Mouse (Mus musculus) midbrain, embryonic 13.5 days (tissue): ENCODE results near the gene Mpp2. TPM values are rescaled to one million over a fixed set of nuclear protein-coding genes. Genes with fewer than 3 reads are reported as not detected.

Source experiments
- ATAC-seq: fragments of 200-750 bp; cut with Nextera tagmentation; 2 replicates; pipeline ENCODE4 v1.8.0; 2017; ENCODE audit warnings: mild to moderate bottlenecking, moderate TSS enrichment, moderate library complexity
- H3K27ac ChIP-seq: fragments of 300-500 bp; sonication (generic); 2 replicates; pipeline ENCODE4 v1.5.1; 2015; ENCODE audit warnings: inconsistent platforms, mild to moderate bottlenecking, moderate library complexity
- H3K27me3 ChIP-seq: fragments of 300-500 bp; sonication (generic); 2 replicates; pipeline ENCODE4 v1.6.1; 2015; ENCODE audit warnings: mild to moderate bottlenecking, inconsistent platforms
- H3K36me3 ChIP-seq: fragments of 300-500 bp; sonication (generic); 2 replicates; pipeline ENCODE4 v1.6.1; 2015; ENCODE audit warnings: mild to moderate bottlenecking, inconsistent platforms
- H3K4me1 ChIP-seq: fragments of 300-500 bp; sonication (generic); replicated peaks from 2 replicates; pipeline ENCODE4 v1.6.1; 2015; ENCODE audit warnings: inconsistent platforms
- H3K4me2 ChIP-seq: fragments of 300-500 bp; sonication (generic); replicated peaks from 2 replicates; pipeline ENCODE4 v1.6.1; 2015; ENCODE audit warnings: moderate library complexity, mild to moderate bottlenecking, inconsistent platforms
- H3K4me3 ChIP-seq: fragments of 300-500 bp; sonication (generic); replicated peaks from 2 replicates; pipeline ENCODE4 v1.5.1; 2015; ENCODE audit warnings: mild to moderate bottlenecking, inconsistent platforms
- H3K9ac ChIP-seq: fragments of 300-500 bp; sonication (generic); replicated peaks from 2 replicates; pipeline ENCODE4 v1.6.1; 2015; ENCODE audit warnings: mild to moderate bottlenecking, inconsistent platforms
- H3K9me3 ChIP-seq: fragments of 300-500 bp; sonication (generic); 2 replicates; pipeline ENCODE4 v1.6.1; 2016; ENCODE audit warnings: mild to moderate bottlenecking, inconsistent platforms
- whole genome bisulfite sequencing: fragments of 180-500 bp; shearing (Covaris S2); methylation state at CpG from one replicate; pipeline ENCODE4 v1.1.7; 2015; 5-methylcytosine and 5-hydroxymethylcytosine counted together
- polyA plus RNA-seq: library from polyadenylated mRNA; unstranded; fragments of >200 nt; fragmentation: Nextera tagmentation; extraction: Ambion mirVana; gene quantifications from 2 replicates; pipeline ENCODE4 v1.2.1, GENCODE M21; 2015

The Mpp2 gene
- polyA plus RNA-seq, 1 experiment from 2014 or later = 26.7 TPM

DNA sequence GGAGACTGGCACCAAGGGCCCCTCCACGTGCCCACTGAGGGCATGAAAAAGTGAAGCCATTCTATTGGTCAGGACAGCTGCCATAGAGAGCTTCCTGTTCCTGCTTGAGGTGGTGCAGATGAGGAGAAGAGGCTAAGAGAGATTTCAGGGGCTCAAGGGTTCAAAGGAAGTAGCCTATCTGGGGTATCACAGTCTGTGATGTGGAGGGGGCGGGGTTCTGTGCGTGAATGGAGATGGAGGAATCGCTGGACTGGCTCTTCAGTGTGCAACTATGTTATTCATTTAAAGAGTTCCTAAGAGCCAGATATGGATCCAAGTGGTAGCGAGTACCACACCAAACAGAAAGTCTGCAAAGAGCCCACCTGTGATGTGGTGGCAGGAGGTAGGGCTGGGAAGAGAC lies 8.1 kb upstream of the Mpp2 start:
- peak overlapping the region; percentile 48 for H3K4me2 ChIP-seq
- no peak; the same call in 1 of the 2 replicates for ATAC-seq
- H3K4me3 ChIP-seq = 0 out of 2 replicates have a peak overlapping the region, but pooled peaks have one; percentile 12

DNA sequence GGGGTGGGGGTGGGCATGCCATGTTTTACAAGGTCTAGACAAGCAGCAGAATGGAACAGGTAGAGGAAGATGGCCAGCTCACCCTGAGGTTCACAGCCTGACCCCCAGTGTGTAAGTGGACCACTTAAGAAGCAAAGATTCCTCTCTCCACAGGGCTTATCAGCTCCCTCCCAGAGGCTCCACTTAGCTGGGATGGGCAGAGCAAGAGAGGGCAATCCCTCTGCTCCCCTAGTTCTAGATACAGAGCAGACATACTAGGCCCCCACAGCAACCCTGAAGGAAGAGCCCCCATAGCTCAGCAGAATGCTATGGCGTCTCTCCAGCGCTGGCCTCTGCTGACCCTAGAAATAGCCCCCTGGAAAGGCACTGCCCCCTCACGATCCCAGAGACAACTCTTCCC lies 7.4 kb upstream of the Mpp2 start:
- Histone ChIP-seq H3K36me3 (no peaks in the 10 kb centered on the region), H3K27me3 (peaks cover 19% of the 10 kb centered on the region), H3K4me3 (no peak overlapping the region), H3K27ac (no peak overlapping the region), H3K9me3 (no peaks in the 10 kb centered on the region), H3K4me1 (peaks cover 17% of the 10 kb centered on the region), H3K9ac (no peak overlapping the region), H3K4me2 (no peak overlapping the region)
- 83% methylated on average over 3 of the region's 3 CpGs for WGBS
- no peak for ATAC-seq

More for the DNA sequence above, 8.1 kb upstream of the Mpp2 start:
- Histone ChIP-seq H3K9me3 (no peaks in the 10 kb centered on the region), H3K27ac (no peak overlapping the region), H3K27me3 (peaks cover 26% of the 10 kb centered on the region), H3K36me3 (no peaks in the 10 kb centered on the region), H3K9ac (no peak overlapping the region), H3K4me1 (peaks cover 17% of the 10 kb centered on the region)
- 82% methylated on average over 5 of the region's 5 CpGs for WGBS

- WGBS = under 1% methylated on average over 20 of the region's 20 CpGs
- Histone ChIP-seq H3K4me2 (peak overlapping the region; percentile 83), H3K27ac (peak overlapping the region; percentile 98), H3K36me3 (peaks cover 4% of the 10 kb centered on the region), H3K27me3 (no peaks in the 10 kb centered on the region), H3K9me3 (no peaks in the 10 kb centered on the region), H3K9ac (peak overlapping the region; percentile 82), H3K4me3 (peak overlapping the region; percentile 78), H3K4me1 (peaks cover 36% of the 10 kb centered on the region)
- ATAC-seq = peak; percentile 49
Observed at GRCm38 (mm10) chr11:102089088-102089808, 933 bp upstream of the Mpp2 start.

- WGBS = under 1% methylated on average over 39 of the region's 39 CpGs
- Histone ChIP-seq H3K4me1 (peaks cover 55% of the 10 kb centered on the region), H3K27me3 (no peaks in the 10 kb centered on the region), H3K36me3 (peaks cover 7% of the 10 kb centered on the region), H3K9ac (peak overlapping the region; percentile 82), H3K4me3 (peak overlapping the region; percentile 78), H3K27ac (peak overlapping the region; percentile 98), H3K4me2 (peak overlapping the region; percentile 83), H3K9me3 (no peaks in the 10 kb centered on the region)
- peak; percentile 80 for ATAC-seq
Observed at GRCm38 (mm10) chr11:102087081-102087751, 1.1 kb downstream of the Mpp2 start.

DNA sequence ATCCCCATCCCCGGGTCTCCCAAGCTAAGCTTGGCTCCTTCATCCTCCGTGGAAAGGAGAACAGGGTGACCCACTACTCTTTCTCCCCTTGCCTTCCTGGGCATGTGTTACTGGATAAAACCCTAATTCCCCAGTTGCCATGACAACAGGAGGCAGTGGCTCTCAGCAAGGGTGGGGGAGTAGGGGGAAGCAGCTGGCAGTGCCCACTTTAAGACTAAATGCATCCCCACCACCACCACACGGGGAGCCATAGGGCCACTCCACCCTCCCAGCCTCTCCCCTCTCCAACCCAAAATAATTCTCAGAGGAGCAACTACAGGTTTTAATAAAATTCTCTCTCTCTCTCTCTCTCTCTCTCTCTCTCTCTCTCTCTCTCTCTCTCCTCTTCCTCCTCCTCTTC lies 2.0 kb downstream of the Mpp2 start:
- WGBS = 8% methylated on average over 3 of the region's 3 CpGs
- Histone ChIP-seq H3K4me1 (peaks cover 64% of the 10 kb centered on the region), H3K27ac (peak overlapping the region; percentile 98), H3K27me3 (no peaks in the 10 kb centered on the region), H3K9me3 (no peaks in the 10 kb centered on the region), H3K4me2 (peak overlapping the region; percentile 83), H3K9ac (peak overlapping the region; percentile 82), H3K4me3 (peak overlapping the region; percentile 78), H3K36me3 (peaks cover 7% of the 10 kb centered on the region)
- no peak for ATAC-seq

DNA sequence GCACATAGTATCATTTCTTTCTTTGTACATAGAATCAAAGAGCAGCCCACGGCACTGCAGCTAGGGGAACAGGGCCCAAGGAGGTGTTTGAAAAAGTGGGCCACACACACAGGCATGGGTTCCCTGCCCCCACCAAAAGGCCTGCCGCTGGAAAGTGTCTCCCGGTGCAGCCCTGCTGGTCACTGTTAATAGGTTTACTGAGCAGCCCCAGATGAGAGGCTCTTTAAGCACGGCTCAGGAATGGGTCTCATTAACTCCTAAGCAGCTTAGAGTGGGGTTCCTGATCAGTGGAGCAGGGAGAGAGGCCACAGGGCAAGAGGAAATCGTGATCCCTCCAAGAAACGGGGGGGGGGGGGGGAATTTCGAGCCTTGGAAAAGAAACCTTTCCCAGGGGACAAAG lies 4.2 kb downstream of the Mpp2 start:
- Histone ChIP-seq H3K27me3 (no peaks in the 10 kb centered on the region), H3K36me3 (peaks cover 21% of the 10 kb centered on the region), H3K27ac (0 out of 2 replicates have a peak overlapping the region, but pooled peaks have one; percentile 3), H3K9me3 (no peaks in the 10 kb centered on the region), H3K4me1 (peaks cover 62% of the 10 kb centered on the region), H3K4me2 (no peak overlapping the region), H3K4me3 (no peak overlapping the region), H3K9ac (no peak overlapping the region)
- 11% methylated on average over 7 of the region's 7 CpGs for WGBS
- no peak for ATAC-seq

GRCm38 (mm10) chr11:102083193-102083592 lies 5.1 kb downstream of the Mpp2 start:
- no peak overlapping the region for H3K4me3 ChIP-seq
- 48% methylated on average over 4 of the region's 4 CpGs for WGBS
- H3K9ac ChIP-seq = no peak overlapping the region
- no peak for ATAC-seq
- no peaks in the 10 kb centered on the region for H3K27me3 ChIP-seq
- peak overlapping the region; percentile 80; the same call in 1 of the 2 replicates for H3K4me2 ChIP-seq
- no peaks in the 10 kb centered on the region for H3K9me3 ChIP-seq
- peaks cover 57% of the 10 kb centered on the region for H3K4me1 ChIP-seq
- H3K27ac ChIP-seq = no peak overlapping the region
- H3K36me3 ChIP-seq = peaks cover 30% of the 10 kb centered on the region

DNA sequence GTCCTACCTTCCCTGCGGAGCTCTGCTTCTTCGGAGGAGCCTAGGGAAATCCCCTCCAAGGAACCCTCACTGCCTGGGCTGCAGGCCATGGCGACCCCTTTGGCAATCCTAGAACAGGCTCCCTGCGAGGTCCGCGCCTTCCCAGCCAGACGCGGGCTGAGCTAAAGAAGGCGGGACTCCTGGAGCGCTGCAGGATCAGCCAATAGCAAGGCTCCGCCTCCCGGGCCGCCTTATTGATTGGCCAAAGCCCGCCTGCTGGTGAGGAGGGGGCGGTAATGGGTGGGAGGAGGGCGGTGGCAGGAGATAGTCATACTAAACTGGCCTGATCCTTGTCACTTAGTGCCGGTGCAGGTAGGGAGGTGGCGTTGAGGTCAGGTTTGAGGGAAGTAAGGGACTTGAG lies 6.0 kb downstream of the Mpp2 start:
- H3K27me3 ChIP-seq = no peaks in the 10 kb centered on the region
- peak overlapping the region; percentile 80 for H3K4me2 ChIP-seq
- no peak overlapping the region for H3K27ac ChIP-seq
- ATAC-seq = peak; percentile 80
- H3K4me1 ChIP-seq = peaks cover 57% of the 10 kb centered on the region
- peak overlapping the region; percentile 43 for H3K4me3 ChIP-seq
- peaks cover 37% of the 10 kb centered on the region for H3K36me3 ChIP-seq
- 4% methylated on average over 18 of the region's 18 CpGs for WGBS
- H3K9me3 ChIP-seq = no peaks in the 10 kb centered on the region
- H3K9ac ChIP-seq = peak overlapping the region; percentile 74

GRCm38 (mm10) chr11:102073722-102074121 lies 14.6 kb downstream of the Mpp2 start:
- ATAC-seq = no peak
- H3K27ac ChIP-seq = no peak overlapping the region
- H3K9ac ChIP-seq = no peak overlapping the region
- H3K4me1 ChIP-seq = peaks cover 14% of the 10 kb centered on the region
- no peaks in the 10 kb centered on the region for H3K27me3 ChIP-seq
- 69% methylated on average over 14 of the region's 14 CpGs for WGBS
- H3K4me3 ChIP-seq = no peak overlapping the region
- peaks cover 36% of the 10 kb centered on the region for H3K36me3 ChIP-seq
- H3K4me2 ChIP-seq = no peak overlapping the region
- H3K9me3 ChIP-seq = no peaks in the 10 kb centered on the region

- no peak overlapping the region for H3K27ac ChIP-seq
- WGBS = 83% methylated on average over 5 of the region's 5 CpGs
Observed at GRCm38 (mm10) chr11:102072729-102073128, 15.6 kb downstream of the Mpp2 start.

DNA sequence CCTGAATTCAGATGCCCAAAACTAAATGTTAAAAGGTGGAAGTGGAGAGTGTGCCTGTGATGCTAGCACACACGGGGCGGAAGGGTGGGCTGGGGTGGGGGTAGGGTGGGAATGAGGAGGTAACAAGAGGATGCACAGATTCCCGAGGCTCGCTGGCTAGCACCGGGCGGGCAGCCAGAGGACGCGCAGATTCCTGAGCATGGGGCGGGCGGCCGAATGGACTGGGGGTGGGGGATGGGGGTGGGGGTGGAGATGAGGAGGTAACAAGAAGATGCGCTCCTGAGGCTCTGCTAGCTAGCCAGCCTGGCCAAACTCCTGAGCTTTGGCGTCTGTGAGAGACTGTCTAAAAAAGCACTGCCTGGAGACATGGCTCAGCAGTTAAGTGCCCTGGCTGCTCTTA lies 17.9 kb downstream of the Mpp2 start:
- 3% methylated on average over 13 of the region's 13 CpGs for WGBS
- Histone ChIP-seq H3K4me3 (no peak overlapping the region), H3K4me1 (peaks cover 14% of the 10 kb centered on the region), H3K27me3 (no peaks in the 10 kb centered on the region), H3K4me2 (0 out of 2 replicates have a peak overlapping the region, but pooled peaks have one; percentile 7), H3K9ac (0 out of 2 replicates have a peak overlapping the region, but pooled peaks have one; percentile 7), H3K36me3 (peaks cover 15% of the 10 kb centered on the region), H3K27ac (no peak overlapping the region), H3K9me3 (no peaks in the 10 kb centered on the region)
- no peak for ATAC-seq

More at GRCm38 (mm10) chr11:102072729-102073128, 15.6 kb downstream of the Mpp2 start:
- Histone ChIP-seq H3K27me3 (no peaks in the 10 kb centered on the region), H3K4me1 (peaks cover 14% of the 10 kb centered on the region), H3K4me3 (no peak overlapping the region), H3K4me2 (no peak overlapping the region), H3K9ac (no peak overlapping the region), H3K36me3 (peaks cover 27% of the 10 kb centered on the region), H3K9me3 (no peaks in the 10 kb centered on the region)
- ATAC-seq = no peak

DNA sequence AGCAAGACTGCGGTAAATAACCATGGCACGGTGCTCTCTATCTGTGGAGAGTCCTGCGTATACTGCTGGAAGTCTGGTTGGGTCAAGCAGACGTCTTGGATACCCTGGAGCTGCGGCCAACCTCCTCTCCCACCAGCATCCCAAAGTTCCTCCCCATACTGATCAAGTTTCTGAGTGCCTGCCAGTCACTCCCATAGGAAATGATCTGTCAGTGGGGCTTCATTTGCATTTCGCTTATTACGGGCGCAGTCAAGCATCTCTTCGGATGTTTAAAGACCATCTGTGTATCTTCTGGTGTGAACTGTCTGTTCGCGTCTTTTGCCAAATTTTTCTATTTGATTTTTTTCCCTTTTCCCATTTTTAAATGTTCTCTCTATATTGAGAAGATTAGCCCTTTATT lies 18.7 kb downstream of the Mpp2 start:
- ATAC-seq = no peak
- Histone ChIP-seq H3K4me2 (no peak overlapping the region), H3K9ac (no peak overlapping the region), H3K27ac (no peak overlapping the region), H3K4me1 (peaks cover 14% of the 10 kb centered on the region), H3K9me3 (no peaks in the 10 kb centered on the region), H3K4me3 (no peak overlapping the region), H3K36me3 (peaks cover 10% of the 10 kb centered on the region), H3K27me3 (no peaks in the 10 kb centered on the region)
- WGBS = 53% methylated on average over 11 of the region's 11 CpGs
